Mouse (Mus musculus): Measurements from ENCODE around the gene Lmo7.

DNA sequence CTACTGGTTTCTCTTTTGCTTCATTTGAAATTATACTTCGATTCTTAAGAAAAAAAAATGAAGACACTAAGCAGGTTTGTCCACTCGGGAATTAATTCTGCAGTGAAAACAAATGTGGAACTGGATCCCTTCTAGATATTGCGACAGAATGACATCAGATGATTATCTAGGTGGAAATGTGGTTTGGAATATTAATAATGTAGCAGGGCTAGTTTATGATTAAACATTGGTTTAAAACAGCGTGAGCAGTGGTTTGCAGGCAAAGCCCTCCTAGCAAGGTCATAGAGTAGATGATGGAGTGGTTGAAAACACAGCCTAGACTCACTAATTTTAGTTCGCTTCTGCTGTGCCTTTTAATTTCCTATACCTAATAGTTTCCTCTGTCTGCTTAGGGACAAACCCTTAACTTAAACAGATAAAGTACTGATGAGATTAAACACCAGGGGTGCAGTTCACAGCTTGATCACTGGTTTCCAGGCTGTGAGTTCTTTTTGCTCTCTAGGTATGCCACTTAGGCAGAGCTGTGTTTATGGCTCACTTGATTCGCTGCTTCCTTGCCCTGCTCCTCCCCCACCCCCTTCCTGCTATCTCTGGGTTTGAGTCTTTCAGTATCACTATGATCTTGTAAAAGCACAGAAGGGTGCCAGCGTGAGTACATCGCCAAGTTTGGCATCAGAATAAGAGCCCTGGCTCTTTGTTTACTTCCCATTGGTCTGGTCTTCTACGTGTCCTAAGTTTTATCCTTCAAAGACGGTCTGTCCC is 4.0 kb downstream of the Lmo7 start:
- no peak for TF ChIP-seq CTCF (IDR thresholded peaks at IDR 0.05; ENCODE audit: extremely low read depth, insufficient read length, insufficient replicate concordance, low read depth, low read length)
- no peak for TF ChIP-seq POLR2A (IDR thresholded peaks at IDR 0.05; ENCODE audit: low read depth, low read length)
